Mouse (Mus musculus) lung, embryonic 15.5 days (tissue): ENCODE results near the gene Rnf167. TPM values are rescaled to one million over a fixed set of nuclear protein-coding genes. Genes with fewer than 3 reads are reported as not detected.
A peak's percentile ranks its signal among the peaks of the same experiment; 100 is the strongest.

Experiments used
- ATAC-seq: fragments of 200-750 bp; cut with Nextera tagmentation; 2 replicates; pipeline ENCODE4 v1.8.0; 2017; ENCODE audit warnings: moderate number of reproducible peaks, borderline replicate concordance; ENCODE audit not compliant: low FRiP score, low TSS enrichment; ENCODE audit errors: extremely low read depth
- H3K27ac ChIP-seq: fragments of 300-500 bp; sonication (generic); 2 replicates; pipeline ENCODE4 v1.5.1; 2015; ENCODE audit warnings: moderate library complexity, mild to moderate bottlenecking, inconsistent platforms
- H3K27me3 ChIP-seq: fragments of 300-500 bp; sonication (generic); 2 replicates; pipeline ENCODE4 v1.6.1; 2015; ENCODE audit warnings: inconsistent platforms
- H3K36me3 ChIP-seq: fragments of 300-500 bp; sonication (generic); 2 replicates; pipeline ENCODE4 v1.6.1; 2015; ENCODE audit warnings: inconsistent platforms
- H3K4me1 ChIP-seq: fragments of 300-500 bp; sonication (generic); 2 replicates; pipeline ENCODE4 v1.6.1; 2015; ENCODE audit warnings: inconsistent platforms
- H3K4me2 ChIP-seq: fragments of 300-500 bp; sonication (generic); 2 replicates; pipeline ENCODE4 v1.6.1; 2015; ENCODE audit warnings: inconsistent platforms, mild to moderate bottlenecking, moderate library complexity
- H3K4me3 ChIP-seq: fragments of 300-500 bp; sonication (generic); 2 replicates; pipeline ENCODE4 v1.5.1; 2015; ENCODE audit warnings: mild to moderate bottlenecking, inconsistent platforms
- H3K9ac ChIP-seq: fragments of 300-500 bp; sonication (generic); 2 replicates; pipeline ENCODE4 v1.6.1; 2015; ENCODE audit warnings: inconsistent platforms
- H3K9me3 ChIP-seq: fragments of 300-500 bp; sonication (generic); 2 replicates; pipeline ENCODE4 v1.6.1; 2016; ENCODE audit warnings: inconsistent platforms
- WGBS: fragments of 180-500 bp; shearing (Covaris S2); methylation state at CpG from one replicate; pipeline ENCODE4 v1.1.7; 2015; 5-methylcytosine and 5-hydroxymethylcytosine counted together
- polyA plus RNA-seq: library from polyadenylated mRNA; unstranded; fragments of >200 nt; fragmentation: Nextera tagmentation; extraction: Ambion mirVana; gene quantifications from 2 replicates; pipeline ENCODE4 v1.2.1, GENCODE M21; 2015

Rnf167 gene
- polyA plus RNA-seq, 1 experiment from 2014 or later, result 119 TPM

DNA sequence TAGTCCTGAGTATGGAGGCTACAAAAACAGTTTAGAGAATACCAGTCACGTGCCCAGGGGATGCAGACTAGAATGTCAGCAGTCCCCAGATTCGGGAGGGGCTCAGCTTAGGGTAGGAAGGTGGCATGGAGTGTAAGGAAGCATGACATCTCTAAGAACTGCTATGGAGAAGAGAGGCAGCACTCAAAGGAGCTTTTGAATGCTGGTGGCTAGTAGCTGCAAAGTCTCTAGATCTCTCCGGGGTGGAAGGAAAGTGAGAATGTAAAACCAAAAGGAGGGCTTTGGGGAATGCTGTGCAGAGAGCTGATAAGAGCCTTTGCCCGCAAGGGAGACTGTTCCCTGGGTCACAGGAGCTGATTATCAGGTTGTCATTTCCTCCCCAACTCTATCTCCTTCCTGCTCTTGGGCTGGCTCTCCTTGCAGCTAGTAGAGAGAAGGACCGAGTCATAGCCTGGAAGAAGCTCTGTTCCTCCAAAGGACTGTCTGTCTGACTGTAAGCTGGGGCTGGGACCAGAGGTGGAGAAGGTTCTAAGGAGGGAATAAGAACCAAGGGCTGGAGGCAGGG, 8.2 kb upstream of the Rnf167 start, which contains the start of gene Gp1ba:
Gene Gp1ba (plus strand): TSS at position 409 of the 565 bp plus-strand sequence.
- Histone ChIP-seq H3K4me3 (no peak within 1 kb of the TSS), H3K4me2 (no peak within 1 kb of the TSS), H3K36me3 (peaks cover 3% of the 10 kb centered on the region; the same call in 1 of the 2 replicates), H3K27ac (no peak within 1 kb of the TSS), H3K9me3 (no peaks in the 10 kb centered on the region), H3K27me3 (no peaks in the 10 kb centered on the region), H3K9ac (no peak within 1 kb of the TSS), H3K4me1 (no peaks in the 10 kb centered on the region)
- WGBS, result 12% methylated on average over 5 of the region's 5 CpGs
- no peak for ATAC-seq

DNA sequence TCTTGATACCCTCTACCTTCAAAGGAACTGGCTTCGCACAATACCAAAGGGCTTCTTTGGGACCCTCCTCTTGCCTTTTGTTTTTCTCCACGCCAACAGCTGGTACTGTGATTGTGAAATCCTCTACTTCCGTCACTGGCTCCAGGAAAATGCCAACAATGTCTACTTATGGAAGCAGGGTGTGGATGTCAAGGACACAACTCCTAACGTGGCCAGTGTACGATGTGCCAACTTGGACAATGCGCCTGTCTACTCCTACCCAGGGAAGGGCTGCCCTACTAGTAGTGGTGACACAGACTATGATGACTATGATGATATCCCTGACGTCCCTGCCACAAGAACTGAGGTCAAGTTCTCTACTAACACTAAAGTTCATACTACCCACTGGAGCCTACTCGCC, 7.1 kb upstream of the Rnf167 start:
- no peak overlapping the region for H3K4me3 ChIP-seq
- H3K4me1 ChIP-seq, result peaks cover under 1% of the 10 kb centered on the region; the same call in 1 of the 2 replicates
- ATAC-seq, result no peak
- 77% methylated on average over 8 of the region's 8 CpGs for WGBS
- H3K27ac ChIP-seq, result no peak overlapping the region
- H3K36me3 ChIP-seq, result peaks cover 15% of the 10 kb centered on the region
- H3K4me2 ChIP-seq, result no peak overlapping the region
- H3K9me3 ChIP-seq, result no peaks in the 10 kb centered on the region
- H3K27me3 ChIP-seq, result no peaks in the 10 kb centered on the region
- no peak overlapping the region for H3K9ac ChIP-seq

DNA sequence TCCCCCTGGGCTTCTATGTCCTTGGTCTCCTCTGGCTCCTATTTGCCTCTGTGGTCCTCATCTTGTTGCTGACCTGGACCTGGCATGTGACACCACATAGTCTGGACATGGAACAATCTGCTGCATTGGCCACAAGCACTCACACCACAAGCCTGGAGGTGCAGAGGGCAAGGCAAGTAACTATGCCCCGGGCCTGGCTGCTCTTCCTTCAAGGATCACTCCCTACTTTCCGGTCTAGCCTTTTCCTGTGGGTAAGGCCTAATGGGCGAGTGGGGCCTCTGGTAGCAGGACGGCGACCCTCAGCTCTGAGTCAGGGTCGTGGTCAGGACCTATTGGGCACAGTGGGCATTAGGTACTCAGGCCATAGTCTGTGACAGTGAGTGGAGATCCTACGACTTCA, 5.8 kb upstream of the Rnf167 start:
- H3K27ac ChIP-seq, result no peak overlapping the region
- peaks cover 13% of the 10 kb centered on the region for H3K4me1 ChIP-seq
- no peak overlapping the region for H3K4me3 ChIP-seq
- H3K4me2 ChIP-seq, result no peak overlapping the region
- peaks cover 17% of the 10 kb centered on the region for H3K36me3 ChIP-seq
- H3K27me3 ChIP-seq, result no peaks in the 10 kb centered on the region
- no peak overlapping the region for H3K9ac ChIP-seq
- no peak for ATAC-seq
- no peaks in the 10 kb centered on the region for H3K9me3 ChIP-seq
- WGBS, result 83% methylated on average over 7 of the region's 7 CpGs

DNA sequence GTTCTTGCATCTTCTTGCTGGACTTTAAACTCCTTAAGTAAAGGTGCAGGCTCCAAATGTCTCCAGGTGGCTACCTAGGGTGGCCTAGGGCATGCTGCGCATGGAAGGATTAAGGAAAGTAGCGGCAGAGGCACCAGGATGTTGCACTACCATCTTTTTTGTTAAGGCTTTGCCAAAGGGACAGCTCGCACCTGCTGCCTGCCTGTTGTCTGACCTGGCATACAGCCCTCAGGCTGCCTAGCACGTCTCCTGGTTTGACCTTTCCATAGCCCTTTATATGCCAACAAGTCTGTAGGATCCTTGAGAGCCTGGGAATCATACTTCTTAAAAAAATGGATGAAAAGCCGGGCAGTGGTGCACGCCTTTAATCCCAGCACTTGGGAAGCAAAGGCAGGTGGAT, 4.0 kb upstream of the Rnf167 start:
- Histone ChIP-seq H3K9ac (no peak overlapping the region), H3K4me3 (no peak overlapping the region), H3K36me3 (peaks cover 17% of the 10 kb centered on the region), H3K27ac (no peak overlapping the region), H3K9me3 (no peaks in the 10 kb centered on the region), H3K4me2 (no peak overlapping the region), H3K4me1 (peaks cover 16% of the 10 kb centered on the region), H3K27me3 (no peaks in the 10 kb centered on the region)
- ATAC-seq, result no peak
- 89% methylated on average over 6 of the region's 6 CpGs for WGBS

DNA sequence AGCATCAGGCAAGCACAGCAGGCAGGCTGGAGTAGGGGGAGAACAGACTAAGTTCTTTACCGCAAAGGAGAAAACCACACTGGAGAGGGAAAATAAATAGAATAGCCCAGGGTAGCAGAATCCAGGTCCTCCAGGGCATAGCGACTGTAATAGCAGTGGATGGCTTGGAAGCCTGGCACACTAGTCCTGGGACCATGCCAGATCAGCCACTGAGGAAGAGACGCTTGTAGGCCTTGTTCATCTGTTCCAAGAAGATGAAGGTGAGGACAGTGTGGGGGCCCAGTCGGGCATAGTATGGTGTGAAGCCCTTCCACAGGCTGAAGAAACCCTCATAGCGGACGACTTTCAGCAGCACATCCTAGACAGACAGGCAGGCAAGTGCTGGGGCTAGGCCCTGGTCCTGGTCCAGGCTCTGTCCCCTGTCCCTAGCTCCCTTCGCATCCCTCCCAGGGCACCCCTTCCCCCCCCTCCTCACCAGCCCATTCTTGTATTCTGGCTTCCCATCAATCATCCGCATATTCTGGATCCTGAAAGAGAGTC, 2.4 kb upstream of the Rnf167 start:
- no peaks in the 10 kb centered on the region for H3K9me3 ChIP-seq
- peaks cover 28% of the 10 kb centered on the region for H3K36me3 ChIP-seq
- H3K4me3 ChIP-seq, result no peak overlapping the region
- H3K4me1 ChIP-seq, result peaks cover 32% of the 10 kb centered on the region
- no peaks in the 10 kb centered on the region for H3K27me3 ChIP-seq
- no peak overlapping the region for H3K4me2 ChIP-seq
- no peak overlapping the region for H3K27ac ChIP-seq
- no peak overlapping the region for H3K9ac ChIP-seq
- ATAC-seq, result no peak
- 92% methylated on average over 8 of the region's 8 CpGs for WGBS

DNA sequence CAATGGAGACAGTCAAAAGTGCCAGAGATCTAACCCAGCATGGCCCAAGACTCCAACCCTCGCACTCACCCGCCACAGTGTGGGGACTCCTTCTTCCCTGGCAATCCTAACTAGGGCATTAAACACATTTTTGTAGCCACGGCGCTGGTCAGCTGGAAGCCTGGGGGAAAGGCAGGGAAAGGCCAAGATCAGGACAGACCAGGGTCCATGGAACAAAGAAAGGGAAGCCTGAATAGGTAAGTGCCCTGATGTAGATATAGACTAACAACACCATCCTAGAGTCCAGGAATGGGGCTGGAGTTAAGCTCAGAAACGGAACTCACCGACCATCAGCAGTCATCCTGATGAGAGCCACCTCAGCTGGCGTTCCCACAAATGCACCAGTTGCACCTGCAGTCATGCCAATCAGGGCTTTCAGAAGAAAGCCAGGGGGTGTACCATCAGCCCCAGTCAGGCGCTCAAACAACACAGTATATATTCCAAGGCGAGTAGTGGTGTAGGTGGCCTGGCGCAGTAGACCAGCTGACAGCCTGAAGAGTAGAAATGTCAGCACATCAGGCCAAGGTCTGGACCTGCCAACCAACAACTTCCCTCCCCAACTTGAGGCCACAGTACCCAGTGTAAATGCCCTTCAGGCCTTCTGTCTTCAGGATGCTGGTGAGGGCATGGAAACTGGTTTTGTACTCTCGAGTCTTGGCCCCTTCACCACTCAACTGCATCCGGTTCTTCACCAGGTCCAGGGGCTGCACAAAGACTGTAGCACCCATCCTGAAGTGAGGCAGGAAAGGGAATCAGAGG, 1.4 kb upstream of the Rnf167 start:
- peak overlapping the region; percentile 88 for H3K4me2 ChIP-seq
- no peak for ATAC-seq
- peak overlapping the region; percentile 87 for H3K9ac ChIP-seq
- no peaks in the 10 kb centered on the region for H3K9me3 ChIP-seq
- H3K27ac ChIP-seq, result peak overlapping the region; percentile 91
- H3K27me3 ChIP-seq, result no peaks in the 10 kb centered on the region
- peak overlapping the region; percentile 66 for H3K4me3 ChIP-seq
- peaks cover 40% of the 10 kb centered on the region for H3K4me1 ChIP-seq
- 83% methylated on average over 12 of the region's 12 CpGs for WGBS
- peaks cover 37% of the 10 kb centered on the region for H3K36me3 ChIP-seq

DNA sequence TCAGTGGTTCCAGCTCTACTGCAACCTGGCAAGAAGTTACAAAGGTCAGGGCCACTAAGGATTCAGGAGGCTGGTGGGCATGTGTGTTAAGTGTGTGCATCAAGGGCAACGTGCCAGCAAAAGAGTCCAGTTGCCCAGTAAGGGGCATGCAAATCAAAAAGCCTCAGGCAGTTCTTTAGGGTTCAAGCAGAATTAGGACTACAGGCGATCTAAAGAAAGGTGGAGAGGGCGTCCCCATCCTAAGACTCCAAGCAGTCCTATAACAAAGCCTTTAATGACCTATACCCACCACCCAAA, 828 bp upstream of the Rnf167 start:
- Histone ChIP-seq H3K4me2 (peak overlapping the region; percentile 88), H3K36me3 (peaks cover 43% of the 10 kb centered on the region), H3K27me3 (no peaks in the 10 kb centered on the region), H3K4me1 (peaks cover 46% of the 10 kb centered on the region), H3K9me3 (no peaks in the 10 kb centered on the region), H3K4me3 (peak overlapping the region; percentile 66), H3K27ac (peak overlapping the region; percentile 91), H3K9ac (peak overlapping the region; percentile 87)
- 16% methylated on average over 3 of the region's 3 CpGs for WGBS
- no peak for ATAC-seq

DNA sequence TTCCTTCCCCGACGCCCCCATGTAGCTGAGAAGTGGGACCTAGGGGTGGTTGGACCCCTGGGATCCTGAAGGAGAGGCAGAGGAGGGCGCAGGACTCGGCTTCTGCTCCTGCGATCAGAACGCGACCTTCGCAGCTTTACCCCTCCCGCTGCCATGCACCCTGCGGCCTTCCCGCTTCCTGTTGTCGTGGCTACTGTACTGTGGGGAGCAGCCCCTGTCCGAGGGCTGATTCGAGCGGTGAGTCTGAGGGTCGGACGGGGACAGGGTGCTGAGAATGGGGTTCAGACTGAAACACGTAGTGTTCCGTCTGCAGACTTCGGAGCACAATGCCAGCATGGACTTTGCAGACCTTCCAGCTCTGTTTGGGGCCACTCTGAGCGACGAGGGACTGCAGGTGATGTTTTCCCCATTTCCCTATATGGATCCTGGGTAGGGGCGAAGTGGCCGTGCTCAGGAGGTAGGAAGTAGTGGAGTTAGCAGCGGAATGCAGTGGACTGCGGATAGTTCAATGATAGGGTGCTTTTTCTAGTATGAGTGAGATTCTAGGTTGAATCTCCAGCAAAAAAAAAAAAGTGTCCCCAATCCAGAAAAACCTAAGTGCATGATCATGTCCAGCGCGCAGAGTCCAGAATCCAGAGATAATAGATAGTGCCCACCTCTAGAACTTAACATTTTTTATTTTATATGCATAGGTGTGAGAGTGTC, 833 bp downstream of the Rnf167 start:
- no peaks in the 10 kb centered on the region for H3K9me3 ChIP-seq

DNA sequence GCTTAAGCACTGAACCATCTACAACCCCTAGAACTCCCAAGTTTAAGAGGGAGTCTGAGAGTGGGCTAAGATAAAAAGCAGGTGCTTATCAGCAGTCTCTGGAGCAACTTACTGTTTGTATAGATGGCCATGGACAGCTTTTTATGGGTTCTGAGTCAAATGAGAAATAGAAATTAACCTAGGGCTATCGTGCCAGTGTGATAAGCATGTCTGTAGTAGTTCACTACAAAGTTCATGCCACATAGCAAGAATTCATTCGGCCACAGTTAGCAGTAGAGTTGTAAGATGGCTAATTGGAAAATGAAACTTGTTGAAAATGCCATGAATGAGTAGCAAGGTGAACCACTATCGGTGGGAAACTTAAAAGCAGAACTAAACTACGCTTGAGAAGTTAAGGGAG, 1.5 kb downstream of the Rnf167 start:
- peak overlapping the region; percentile 98 for H3K27ac ChIP-seq
- H3K36me3 ChIP-seq, result peaks cover 61% of the 10 kb centered on the region
- whole genome bisulfite sequencing, result 73% methylated on average over 4 of the region's 4 CpGs
- H3K9me3 ChIP-seq, result no peaks in the 10 kb centered on the region
- H3K27me3 ChIP-seq, result no peaks in the 10 kb centered on the region
- peak overlapping the region; percentile 66 for H3K4me3 ChIP-seq
- peak overlapping the region; percentile 87 for H3K4me2 ChIP-seq
- peak overlapping the region; percentile 77 for H3K9ac ChIP-seq
- H3K4me1 ChIP-seq, result peaks cover 65% of the 10 kb centered on the region
- ATAC-seq, result no peak

More for the DNA sequence above, 833 bp downstream of the Rnf167 start:
- H3K36me3 ChIP-seq, result peaks cover 59% of the 10 kb centered on the region
- peak; percentile 28; the same call in 1 of the 2 replicates for ATAC-seq
- peak overlapping the region; percentile 98 for H3K27ac ChIP-seq
- no peaks in the 10 kb centered on the region for H3K27me3 ChIP-seq
- H3K4me1 ChIP-seq, result peaks cover 62% of the 10 kb centered on the region
- peak overlapping the region; percentile 66 for H3K4me3 ChIP-seq
- peak overlapping the region; percentile 87 for H3K4me2 ChIP-seq
- WGBS, result 1% methylated on average over 28 of the region's 28 CpGs
- peak overlapping the region; percentile 77 for H3K9ac ChIP-seq

DNA sequence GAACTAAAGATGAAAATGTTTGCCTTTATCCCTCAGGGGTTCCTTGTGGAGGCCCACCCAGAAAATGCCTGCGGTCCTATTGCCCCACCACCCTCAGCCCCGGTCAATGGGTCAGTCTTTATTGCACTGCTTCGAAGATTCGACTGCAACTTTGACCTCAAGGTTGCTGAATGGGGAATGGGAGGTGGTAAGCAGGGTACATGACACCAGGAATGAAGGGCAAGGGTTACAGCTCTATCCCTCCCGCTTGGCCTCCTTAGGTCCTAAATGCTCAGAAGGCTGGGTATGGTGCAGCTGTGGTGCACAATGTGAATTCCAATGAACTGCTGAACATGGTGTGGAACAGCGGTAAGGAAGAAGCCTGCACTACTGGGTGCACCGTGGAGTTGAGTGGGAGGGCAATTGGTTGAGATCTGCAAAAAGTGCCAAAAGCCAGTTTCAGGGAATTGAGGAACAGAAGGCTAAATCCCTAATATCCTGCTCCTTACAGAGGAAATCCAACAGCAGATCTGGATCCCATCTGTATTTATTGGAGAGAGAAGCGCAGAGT, 2.2 kb downstream of the Rnf167 start:
- no peak overlapping the region for H3K27ac ChIP-seq
- no peaks in the 10 kb centered on the region for H3K27me3 ChIP-seq
- H3K4me3 ChIP-seq, result peak overlapping the region; percentile 66; the same call in 1 of the 2 replicates
- WGBS, result 75% methylated on average over 8 of the region's 8 CpGs
- H3K9ac ChIP-seq, result peak overlapping the region; percentile 6; the same call in 1 of the 2 replicates
- peaks cover 65% of the 10 kb centered on the region for H3K4me1 ChIP-seq
- H3K9me3 ChIP-seq, result no peaks in the 10 kb centered on the region
- peaks cover 54% of the 10 kb centered on the region for H3K36me3 ChIP-seq
- ATAC-seq, result no peak
- peak overlapping the region; percentile 87 for H3K4me2 ChIP-seq

DNA sequence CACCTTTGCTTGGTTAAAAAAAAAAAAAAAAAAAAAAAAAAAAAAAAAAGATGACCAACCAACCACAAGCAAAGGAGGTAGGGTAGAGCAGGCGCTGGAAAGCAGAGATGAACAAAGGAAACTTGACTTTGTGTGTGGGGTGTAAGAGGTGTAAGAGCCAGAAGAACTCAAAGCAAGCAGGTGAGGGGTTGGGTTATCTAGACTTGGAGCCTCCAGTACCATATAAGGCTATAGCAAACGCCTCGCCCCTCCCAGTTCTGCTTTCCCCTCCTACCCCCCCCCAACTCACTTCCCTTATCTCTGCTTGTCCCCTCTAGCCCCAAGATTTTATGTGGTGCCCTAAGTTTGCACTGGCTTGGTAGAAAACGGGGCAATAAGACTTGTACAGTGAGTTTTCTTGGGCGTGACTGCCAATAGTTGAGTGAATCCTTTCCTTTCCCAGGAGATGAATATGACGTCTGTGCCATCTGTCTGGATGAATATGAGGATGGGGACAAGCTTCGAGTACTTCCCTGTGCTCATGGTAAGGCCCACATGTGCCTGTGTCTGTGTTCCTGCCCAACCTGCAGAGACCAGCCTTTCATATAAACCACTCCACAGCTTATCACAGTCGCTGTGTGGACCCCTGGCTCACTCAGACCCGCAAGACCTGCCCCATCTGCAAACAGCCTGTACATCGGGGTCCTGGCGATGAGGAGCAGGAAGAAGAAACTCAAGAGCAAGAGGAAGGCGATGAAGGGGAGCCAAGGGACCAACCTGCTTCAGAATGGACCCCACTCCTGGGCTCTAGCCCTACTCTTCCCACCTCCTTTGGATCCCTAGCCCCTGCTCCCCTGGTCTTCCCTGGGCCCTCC, 3.5 kb downstream of the Rnf167 start:
- H3K9ac ChIP-seq, result no peak overlapping the region; the same call in 1 of the 2 replicates
- WGBS, result 66% methylated on average over 12 of the region's 12 CpGs
- H3K4me1 ChIP-seq, result peaks cover 58% of the 10 kb centered on the region
- H3K27me3 ChIP-seq, result no peaks in the 10 kb centered on the region
- no peak for ATAC-seq
- no peaks in the 10 kb centered on the region for H3K9me3 ChIP-seq
- H3K36me3 ChIP-seq, result peaks cover 45% of the 10 kb centered on the region
- H3K27ac ChIP-seq, result peak overlapping the region; percentile 45; the same call in 1 of the 2 replicates
- no peak overlapping the region for H3K4me3 ChIP-seq
- H3K4me2 ChIP-seq, result peak overlapping the region; percentile 95; the same call in 1 of the 2 replicates
